Mouse (Mus musculus): Measurements from ENCODE around the gene Crybg1.

The Crybg1 gene

GRCm38 (mm10) chr10:43901578-43902194 lies 247.0 kb downstream of the Crybg1 start, which contains the start of the genes Qrsl1 and Rtn4ip1:
Gene Qrsl1 (minus strand): TSS chr10:43901745.
Gene Rtn4ip1 (plus strand): TSS chr10:43901807.
- in situ Hi-C loops (cut with MboI; ENCODE audit: unreplicated experiment in 2 of 2), result no loop called here

GRCm38 (mm10) chr10:43900883-43901570 lies 247.6 kb downstream of the Crybg1 start:
- in situ Hi-C loops (cut with MboI; ENCODE audit: unreplicated experiment in 2 of 2), result no loop called here
